Comparison of ENCODE assay signal across 11 mouse cellular contexts in the genomic region with DNA sequence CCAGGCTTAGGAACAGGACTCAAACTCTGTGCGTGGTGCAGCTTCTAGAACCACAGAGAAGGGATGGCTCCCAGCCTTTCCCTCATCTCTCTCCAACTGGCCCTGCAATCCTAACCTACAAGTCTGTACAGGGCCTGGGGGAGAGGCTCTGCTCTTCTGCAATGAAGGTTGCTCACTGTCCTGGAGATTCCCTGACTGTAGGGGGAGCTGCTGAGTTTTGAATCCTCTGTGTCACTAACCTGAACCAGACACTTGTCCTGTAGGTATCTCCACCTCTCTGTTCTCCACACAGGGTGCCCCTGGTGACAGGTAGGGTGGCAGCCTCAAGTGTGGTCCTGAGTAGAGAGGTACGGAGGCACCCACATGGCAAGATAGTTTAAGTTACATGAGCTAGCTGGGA. TPM values are rescaled to one million over a fixed set of nuclear protein-coding genes. Genes with fewer than 3 reads are reported as not detected.
A peak's percentile ranks its signal among the peaks of the same experiment; 100 is the strongest.
DNase-seq lines count a peak whose midpoint lies in the region; ATAC-seq and TF ChIP-seq lines count a peak whose summit lies in the region.
"Had no signal": no experiment of that assay in that cellular context is flagged by ENCODE, and none has a peak within 500 bp of the region (broad histone marks: within the 10 kb centered on the region; RNA-seq: fewer than 3 reads in every experiment).

No protein-coding gene starts in this region.

- no peak overlapping the region for H3K4me2 ChIP-seq in liver, postnatal 0 days (ENCODE audit: low read depth, low read length)
- H3K4me2 ChIP-seq in heart, embryonic 12.5 days = no peak overlapping the region
- H3K4me2 ChIP-seq: embryonic facial prominence, embryonic 12.5 days; kidney, embryonic 15.5 days; limb, embryonic 13.5 days had no signal

- peaks cover 6% of the 10 kb centered on the region; the same call in 1 of the 2 replicates for H3K36me3 ChIP-seq in liver, postnatal 0 days (replicated peaks; ENCODE audit: insufficient read depth, low read length)
- no peaks in the 10 kb centered on the region for H3K36me3 ChIP-seq in heart, embryonic 12.5 days
- H3K36me3 ChIP-seq: embryonic facial prominence, embryonic 12.5 days; kidney, embryonic 15.5 days; limb, embryonic 13.5 days had no signal

- peak; percentile 54 for TF ChIP-seq CTCF in layer of hippocampus, adult 2 months (conservative IDR thresholded peaks at IDR 0.05)
- TF ChIP-seq CTCF in liver, postnatal 0 days (IDR thresholded peaks at IDR 0.05; ENCODE audit: low read depth) = peak; percentile 66

- TF ChIP-seq EP300 in liver, postnatal 0 days (IDR thresholded peaks at IDR 0.05; ENCODE audit: low read depth) = no peak

- DNase-seq in layer of hippocampus, adult 2 months (ENCODE audit: low spot score in 2 of 2) = no peak
- no peak for DNase-seq in layer of hippocampus, adult 18-20 months (ENCODE audit: low spot score in 2 of 2)
- DNase-seq in CD4-positive, CD25-positive, alpha-beta regulatory T cell, adult 2 months (ENCODE audit: low read depth, low spot score) = peak; percentile 52
- DNase-seq in R1 (ENCODE audit: low read depth, low spot score) = peak; percentile 76
- DNase-seq in liver, postnatal 0 days = peak; percentile 59
- no peak for DNase-seq in cerebellum, adult 11 months
- DNase-seq in urinary bladder, adult 2 months (ENCODE audit: low spot score) = no peak

- no peak overlapping the region for H3K9ac ChIP-seq in liver, postnatal 0 days (replicated peaks)
- H3K9ac ChIP-seq in heart, embryonic 12.5 days = no peak overlapping the region
- H3K9ac ChIP-seq: embryonic facial prominence, embryonic 12.5 days; kidney, embryonic 15.5 days; limb, embryonic 13.5 days had no signal

- H3K9me3 ChIP-seq in liver, postnatal 0 days (ENCODE audit: low read length) = no peaks in the 10 kb centered on the region
- no peaks in the 10 kb centered on the region for H3K9me3 ChIP-seq in heart, embryonic 12.5 days (replicated peaks)
- H3K9me3 ChIP-seq: embryonic facial prominence, embryonic 12.5 days; kidney, embryonic 15.5 days; limb, embryonic 13.5 days had no signal

- H3K27me3 ChIP-seq in liver, postnatal 0 days (ENCODE audit: insufficient read depth, low read length) = no peaks in the 10 kb centered on the region
- no peaks in the 10 kb centered on the region; the same call in 1 of the 2 replicates for H3K27me3 ChIP-seq in heart, embryonic 12.5 days (replicated peaks)
- H3K27me3 ChIP-seq: embryonic facial prominence, embryonic 12.5 days; kidney, embryonic 15.5 days; limb, embryonic 13.5 days had no signal

- 0 out of 2 replicates have a peak, but pooled peaks cover 3% of the 10 kb centered on the region for H3K4me1 ChIP-seq in liver, postnatal 0 days (ENCODE audit: insufficient read depth)
- no peaks in the 10 kb centered on the region for H3K4me1 ChIP-seq in heart, embryonic 12.5 days (replicated peaks)
- H3K4me1 ChIP-seq: embryonic facial prominence, embryonic 12.5 days; kidney, embryonic 15.5 days; limb, embryonic 13.5 days had no signal

- ATAC-seq in liver, postnatal 0 days = peak; percentile 35; the same call in 1 of the 2 replicates
- no peak for ATAC-seq in heart, embryonic 12.5 days (ENCODE audit: insufficient number of reproducible peaks, low FRiP score)

- H3K4me3 ChIP-seq in layer of hippocampus, adult 2 months = no peak overlapping the region
- H3K4me3 ChIP-seq in liver, postnatal 0 days (ENCODE audit: low read depth, low read length) = no peak overlapping the region
- no peak overlapping the region for H3K4me3 ChIP-seq in heart, embryonic 12.5 days
- H3K4me3 ChIP-seq: embryonic facial prominence, embryonic 12.5 days; kidney, embryonic 15.5 days; limb, embryonic 13.5 days had no signal

- H3K27ac ChIP-seq in layer of hippocampus, adult 2 months = no peak overlapping the region
- H3K27ac ChIP-seq in liver, postnatal 0 days (ENCODE audit: low read depth) = 0 out of 2 replicates have a peak overlapping the region, but pooled peaks have one; percentile 69
- no peak overlapping the region for H3K27ac ChIP-seq in heart, embryonic 12.5 days (ENCODE audit: poor library complexity, severe bottlenecking)
- H3K27ac ChIP-seq: embryonic facial prominence, embryonic 12.5 days; kidney, embryonic 15.5 days; limb, embryonic 13.5 days had no signal

- 70% methylated on average over 2 of the region's 2 CpGs for WGBS in liver, postnatal 0 days (ENCODE audit: insufficient replicate concordance)
- 52% methylated on average over 2 of the region's 2 CpGs for WGBS in heart, embryonic 12.5 days

RNA-seq across cellular contexts. Expression of a gene that starts 38.3 kb away (rescaled TPM):
- 10 to 100 TPM; 20.4 to 23.8 TPM for total RNA-seq in layer of hippocampus, adult 2 months (2021)
- total RNA-seq in layer of hippocampus, adult 18-20 months (2021) = 10 to 100 TPM; 27.0 to 28.3 TPM
- polyA plus RNA-seq in liver, postnatal 0 days (2015; fragmentation: Nextera tagmentation; extraction: Ambion mirVana) = 6.3 and 7.4 TPM in 2 replicates
- polyA plus RNA-seq in heart, embryonic 12.5 days (2016; fragmentation: Nextera tagmentation; extraction: Ambion mirVana) = 10.2 and 10.6 TPM in 2 replicates
- polyA plus RNA-seq in urinary bladder, adult 2 months (2012; rRNA removed) = 72.8 and 80.0 TPM in 2 replicates

RNA-seq across cellular contexts. Expression of a gene that starts 40.2 kb away (rescaled TPM):
- total RNA-seq in layer of hippocampus, adult 2 months (2021) = 10 to 100 TPM; 30.2 to 30.3 TPM
- 10 to 100 TPM; 32.2 to 33.3 TPM for total RNA-seq in layer of hippocampus, adult 18-20 months (2021)
- 81.9 and 83.5 TPM in 2 replicates for polyA plus RNA-seq in liver, postnatal 0 days (2015; fragmentation: Nextera tagmentation; extraction: Ambion mirVana)
- 5.0 and 5.1 TPM in 2 replicates for polyA plus RNA-seq in heart, embryonic 12.5 days (2016; fragmentation: Nextera tagmentation; extraction: Ambion mirVana)
- polyA plus RNA-seq in urinary bladder, adult 2 months (2012; rRNA removed) = 159 and 184 TPM in 2 replicates

RNA-seq across cellular contexts. Expression of a gene that starts 45.6 kb away (rescaled TPM):
- 10 to 100 TPM; 11.4 to 12.9 TPM for total RNA-seq in layer of hippocampus, adult 2 months (2021)
- 10 to 100 TPM in 1 of 2 experiments, 1 to 10 TPM in 1; 8.5 to 15.2 TPM for total RNA-seq in layer of hippocampus, adult 18-20 months (2021)
- 1.6 and 2.2 TPM in 2 replicates for polyA plus RNA-seq in liver, postnatal 0 days (2015; fragmentation: Nextera tagmentation; extraction: Ambion mirVana)
- 1.00 and 1.1 TPM in 2 replicates for polyA plus RNA-seq in heart, embryonic 12.5 days (2016; fragmentation: Nextera tagmentation; extraction: Ambion mirVana)
- 27.3 and 32.8 TPM in 2 replicates for polyA plus RNA-seq in urinary bladder, adult 2 months (2012; rRNA removed)

Comparison
In these comparisons a context has a peak if more than half of its experiments do, and no peak if none do; other contexts are left out.
1. DNase-seq: peak in CD4-positive, CD25-positive, alpha-beta regulatory T cell, adult 2 months (single experiment), R1 (single experiment) and liver, postnatal 0 days (single experiment); none in layer of hippocampus, adult 2 months (0 of 2), layer of hippocampus, adult 18-20 months (0 of 2), cerebellum, adult 11 months (single experiment) and urinary bladder, adult 2 months (single experiment).
2. RNA of a gene that starts 40.2 kb away (polyA plus RNA-seq): 159 to 184 TPM in urinary bladder, adult 2 months and 81.9 to 83.5 TPM in liver, postnatal 0 days; 5.0 to 5.1 TPM in heart, embryonic 12.5 days; every median in the first group is over 10 times any median in the second.